28 mouse cellular contexts compared by ENCODE assay signal in genomic region chr14:20331316-20331715, GRCm38 (mm10).
"Had no signal": no experiment of that assay in that cellular context is flagged by ENCODE, and none has a peak within 500 bp of the region (broad histone marks: within the 10 kb centered on the region; RNA-seq: fewer than 3 reads in every experiment).

No protein-coding gene starts in this region.

- H3K27ac ChIP-seq: limb, embryonic 10.5 days; limb, embryonic 12.5 days; limb, embryonic 13.5 days; limb, embryonic 15.5 days; liver, embryonic 12.5 days; liver, embryonic 13.5 days; liver, embryonic 14.5 days; liver, embryonic 15.5 days; lung, embryonic 15.5 days; macrophage; midbrain, embryonic 10.5 days; midbrain, embryonic 12.5 days; midbrain, embryonic 13.5 days; midbrain, embryonic 15.5 days; neural tube, embryonic 12.5 days had no signal

- H3K27me3 ChIP-seq: limb, embryonic 12.5 days; limb, embryonic 13.5 days; limb, embryonic 15.5 days; liver, embryonic 12.5 days; liver, embryonic 13.5 days; liver, embryonic 15.5 days; lung, embryonic 15.5 days; megakaryocyte, embryonic 14.5 days; midbrain, embryonic 12.5 days; midbrain, embryonic 13.5 days; midbrain, embryonic 15.5 days; neural tube, embryonic 12.5 days had no signal

- H3K9me3 ChIP-seq: limb, embryonic 10.5 days; limb, embryonic 12.5 days; limb, embryonic 13.5 days; limb, embryonic 15.5 days; liver, embryonic 12.5 days; liver, embryonic 13.5 days; liver, embryonic 15.5 days; lung, embryonic 15.5 days; megakaryocyte, embryonic 14.5 days; midbrain, embryonic 10.5 days; midbrain, embryonic 12.5 days; midbrain, embryonic 13.5 days; midbrain, embryonic 15.5 days; neural tube, embryonic 12.5 days had no signal

- H3K4me3 ChIP-seq: limb, embryonic 10.5 days; limb, embryonic 12.5 days; limb, embryonic 13.5 days; limb, embryonic 15.5 days; liver, embryonic 12.5 days; liver, embryonic 13.5 days; liver, embryonic 15.5 days; lung, embryonic 15.5 days; megakaryocyte, embryonic 14.5 days; midbrain, embryonic 10.5 days; midbrain, embryonic 12.5 days; midbrain, embryonic 13.5 days; midbrain, embryonic 15.5 days; myocyte; neural tube, embryonic 12.5 days had no signal

- H3K4me1 ChIP-seq: limb, embryonic 10.5 days; limb, embryonic 12.5 days; limb, embryonic 13.5 days; limb, embryonic 15.5 days; liver, embryonic 12.5 days; liver, embryonic 13.5 days; liver, embryonic 15.5 days; lung, embryonic 15.5 days; midbrain, embryonic 10.5 days; midbrain, embryonic 12.5 days; midbrain, embryonic 13.5 days; midbrain, embryonic 15.5 days; neural tube, embryonic 12.5 days had no signal

- DNase-seq: left cerebral cortex, postnatal 4 days; liver; liver, embryonic 13.5 days; liver, postnatal 0 days; lung, adult 18-20 months; lung, adult 2 months; lung, embryonic 14.5 days; lung, postnatal 10 days; lung, postnatal 14 days; lung, postnatal 36 days; lung, postnatal 4 days; midbrain, embryonic 14.5 days had no signal

- H3K9ac ChIP-seq: limb, embryonic 12.5 days; limb, embryonic 13.5 days; limb, embryonic 15.5 days; liver, embryonic 12.5 days; liver, embryonic 13.5 days; liver, embryonic 14.5 days; liver, embryonic 15.5 days; liver, postnatal 0 days; lung, embryonic 14.5 days; lung, embryonic 15.5 days; midbrain, embryonic 12.5 days; midbrain, embryonic 13.5 days; midbrain, embryonic 15.5 days; neural tube, embryonic 12.5 days had no signal
